Mouse (Mus musculus) stomach, embryonic 14.5 days (tissue): ENCODE measurements at regions not wholly inside any gene's neighbourhood (a gene's known extent, or its start where the extent isn't known, plus 50 kb on each side); places are given as distances from the start of the nearest gene placed in this dataset.
"Not testable (repeated sequence)": the region's sequence is repeated elsewhere in the genome, so short reads cannot be mapped to it uniquely, and the experiment has no call there.

Source experiments
- ATAC-seq: fragments of 200-750 bp; cut with Nextera tagmentation; 2 replicates; pipeline ENCODE4 v1.8.0; 2017; ENCODE audit warnings: low read depth, moderate TSS enrichment; ENCODE audit not compliant: insufficient number of reproducible peaks, insufficient read depth, low FRiP score
- H3K27ac ChIP-seq: fragments of 300-500 bp; sonication (generic); 2 replicates; pipeline ENCODE4 v1.5.1; 2014; ENCODE audit warnings: mild to moderate bottlenecking, low read length, moderate library complexity, mixed read lengths
- H3K27me3 ChIP-seq: fragments of 300-500 bp; sonication (generic); 2 replicates; pipeline ENCODE4 v1.6.1; 2014; ENCODE audit warnings: low read length, control low read depth, mixed read lengths; ENCODE audit not compliant: control insufficient read depth, insufficient read depth
- H3K36me3 ChIP-seq: fragments of 300-500 bp; sonication (generic); 2 replicates; pipeline ENCODE4 v1.6.1; 2014; ENCODE audit warnings: mild to moderate bottlenecking, control low read depth, low read length, moderate library complexity, mixed read lengths; ENCODE audit not compliant: control insufficient read depth, insufficient read depth
- H3K4me1 ChIP-seq: fragments of 300-500 bp; sonication (generic); 2 replicates; pipeline ENCODE4 v1.6.1; 2014; ENCODE audit warnings: low read length, control low read depth, mixed read lengths; ENCODE audit not compliant: control insufficient read depth, insufficient read depth
- H3K4me2 ChIP-seq: fragments of 300-500 bp; sonication (generic); replicated peaks from 2 replicates; pipeline ENCODE4 v1.6.1; 2014; ENCODE audit warnings: low read depth, low read length, control low read depth
- H3K4me3 ChIP-seq: fragments of 300-500 bp; sonication (generic); 2 replicates; pipeline ENCODE4 v1.5.1; 2014; ENCODE audit warnings: low read depth, low read length, control low read depth
- H3K9ac ChIP-seq: fragments of 300-500 bp; sonication (generic); replicated peaks from 2 replicates; pipeline ENCODE4 v1.6.1; 2014; ENCODE audit warnings: low read depth, mild to moderate bottlenecking, control low read depth, low read length, moderate library complexity, mixed read lengths
- H3K9me3 ChIP-seq: fragments of 300-500 bp; sonication (generic); 2 replicates; pipeline ENCODE4 v1.6.1; 2016; ENCODE audit warnings: low read depth, low read length, control low read depth; ENCODE audit not compliant: control insufficient read depth
- WGBS: fragments of 180-500 bp; shearing (Covaris S2); extraction: QIAGEN DNeasy Blood & Tissue Kit; methylation state at CpG from one replicate; pipeline ENCODE4 v1.1.7; 2014; 5-methylcytosine and 5-hydroxymethylcytosine counted together

GRCm38 (mm10) chr10:30405669-30406393, 194.7 kb downstream of the Trmt11 start:
- Histone ChIP-seq H3K9ac (no peak overlapping the region), H3K9me3 (no peaks in the 10 kb centered on the region), H3K27ac (no peak overlapping the region), H3K4me3 (no peak overlapping the region), H3K27me3 (no peaks in the 10 kb centered on the region), H3K36me3 (no peaks in the 10 kb centered on the region), H3K4me2 (no peak overlapping the region), H3K4me1 (no peaks in the 10 kb centered on the region)
- ATAC-seq, result no peak
- WGBS, result 60% methylated on average over 13 of the region's 13 CpGs

- H3K4me3 ChIP-seq, result no peak overlapping the region
- H3K9me3 ChIP-seq, result no peaks in the 10 kb centered on the region
- no peaks in the 10 kb centered on the region for H3K36me3 ChIP-seq
- H3K27me3 ChIP-seq, result no peaks in the 10 kb centered on the region
- no peak for ATAC-seq
- no peaks in the 10 kb centered on the region for H3K4me1 ChIP-seq
- WGBS, result 40% methylated on average over 1 of the region's 1 CpGs
- H3K4me2 ChIP-seq, result no peak overlapping the region
- no peak overlapping the region for H3K9ac ChIP-seq
- H3K27ac ChIP-seq, result no peak overlapping the region
These were observed 170.2 kb upstream of the Cenpw start for GRCm38 (mm10) chr10:30370542-30370941.

GRCm38 (mm10) chr10:30360811-30361210, 160.5 kb upstream of the Cenpw start:
- ATAC-seq, H3K4me2 ChIP-seq, H3K4me1 ChIP-seq, H3K36me3 ChIP-seq, H3K27ac ChIP-seq, H3K27me3 ChIP-seq, H3K4me3 ChIP-seq, H3K9ac ChIP-seq, H3K9me3 ChIP-seq: not testable (repeated sequence)

GRCm38 (mm10) chr10:30359051-30359450, 158.7 kb upstream of the Cenpw start:
- H3K4me3 ChIP-seq, result no peak overlapping the region
- H3K9ac ChIP-seq, result no peak overlapping the region
- ATAC-seq, result no peak
- no peaks in the 10 kb centered on the region for H3K4me1 ChIP-seq
- WGBS, result 92% methylated on average over 1 of the region's 1 CpGs
- H3K27ac ChIP-seq, result no peak overlapping the region
- H3K9me3 ChIP-seq, result no peaks in the 10 kb centered on the region
- no peaks in the 10 kb centered on the region for H3K36me3 ChIP-seq
- H3K4me2 ChIP-seq, result no peak overlapping the region
- H3K27me3 ChIP-seq, result no peaks in the 10 kb centered on the region

GRCm38 (mm10) chr10:30342965-30343478, 142.7 kb upstream of the Cenpw start:
- Histone ChIP-seq H3K9me3 (no peaks in the 10 kb centered on the region), H3K36me3 (no peaks in the 10 kb centered on the region), H3K9ac (no peak overlapping the region), H3K4me3 (no peak overlapping the region), H3K27ac (no peak overlapping the region), H3K4me1 (no peaks in the 10 kb centered on the region), H3K27me3 (no peaks in the 10 kb centered on the region), H3K4me2 (no peak overlapping the region)
- WGBS, result 67% methylated on average over 3 of the region's 3 CpGs
- no peak for ATAC-seq

- H3K27me3 ChIP-seq, result no peaks in the 10 kb centered on the region
- WGBS, result 26% methylated on average over 10 of the region's 10 CpGs
- no peak overlapping the region for H3K9ac ChIP-seq
- no peaks in the 10 kb centered on the region for H3K9me3 ChIP-seq
- no peak overlapping the region for H3K27ac ChIP-seq
- H3K4me2 ChIP-seq, result no peak overlapping the region
- ATAC-seq, result no peak
- peaks cover 3% of the 10 kb centered on the region; the same call in 1 of the 2 replicates for H3K4me1 ChIP-seq
- no peaks in the 10 kb centered on the region for H3K36me3 ChIP-seq
- H3K4me3 ChIP-seq, result no peak overlapping the region
These were observed 128.1 kb upstream of the Cenpw start for GRCm38 (mm10) chr10:30328334-30329014.

GRCm38 (mm10) chr10:30327849-30328248, 127.5 kb upstream of the Cenpw start:
- Histone ChIP-seq H3K4me2 (no peak overlapping the region), H3K27me3 (no peaks in the 10 kb centered on the region), H3K36me3 (no peaks in the 10 kb centered on the region), H3K27ac (no peak overlapping the region), H3K9ac (no peak overlapping the region), H3K9me3 (no peaks in the 10 kb centered on the region), H3K4me1 (peaks cover 3% of the 10 kb centered on the region; the same call in 1 of the 2 replicates), H3K4me3 (no peak overlapping the region)
- 16% methylated on average over 8 of the region's 8 CpGs for WGBS
- no peak; the same call in 1 of the 2 replicates for ATAC-seq

GRCm38 (mm10) chr10:30326861-30327260, 126.5 kb upstream of the Cenpw start:
- no peaks in the 10 kb centered on the region for H3K9me3 ChIP-seq
- peaks cover 3% of the 10 kb centered on the region; the same call in 1 of the 2 replicates for H3K4me1 ChIP-seq
- no peak for ATAC-seq
- no peaks in the 10 kb centered on the region for H3K27me3 ChIP-seq
- no peak overlapping the region for H3K4me3 ChIP-seq
- no peak overlapping the region for H3K27ac ChIP-seq
- 50% methylated on average over 1 of the region's 1 CpGs for WGBS
- H3K36me3 ChIP-seq, result no peaks in the 10 kb centered on the region
- H3K9ac ChIP-seq, result no peak overlapping the region
- H3K4me2 ChIP-seq, result no peak overlapping the region
